In the genomic region with DNA sequence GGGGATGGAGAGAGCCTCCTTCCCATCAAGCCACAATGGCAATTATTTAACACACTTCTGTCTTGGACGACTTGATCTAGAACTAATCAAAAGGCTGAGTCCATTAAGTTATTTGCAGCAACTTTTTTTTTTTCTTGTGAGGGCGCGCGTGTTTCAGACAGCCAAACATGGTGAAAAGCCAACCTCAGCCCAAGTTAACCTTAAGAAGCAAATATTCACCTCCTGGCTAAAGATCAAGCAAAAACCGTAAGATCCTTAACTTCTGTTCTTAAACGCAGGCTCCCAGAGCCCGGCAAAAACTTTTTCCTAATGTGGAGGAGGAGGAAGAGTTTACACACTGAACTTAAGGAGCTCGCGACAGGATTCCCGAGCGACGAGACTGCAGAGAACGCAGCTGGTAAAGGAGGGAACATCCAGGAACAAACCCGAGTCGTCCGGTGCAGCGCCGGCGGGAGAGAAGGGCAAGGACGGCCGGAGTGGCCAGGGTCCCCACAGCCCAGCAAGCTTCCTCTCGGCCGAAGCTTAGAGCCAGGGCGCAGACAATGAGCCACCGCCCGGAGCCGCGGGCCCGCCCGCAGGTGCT, we compare ENCODE assay signal across 8 mouse cellular contexts. TPM values are rescaled to one million over a fixed set of nuclear protein-coding genes. Genes with fewer than 3 reads are reported as not detected.
DNase-seq lines count a peak whose midpoint lies in the region; ATAC-seq and TF ChIP-seq lines count a peak whose summit lies in the region.

No protein-coding gene starts in this region.

- peak overlapping the region; percentile 98 for H3K27ac ChIP-seq in testis, adult 2 months (ENCODE audit: control insufficient read depth, insufficient read depth, low read depth, low read length)
- H3K27ac ChIP-seq in forebrain, embryonic 15.5 days (replicated peaks), result peak overlapping the region; percentile 85
- H3K27ac ChIP-seq in kidney, embryonic 16.5 days (ENCODE audit: low read length), result peak overlapping the region; percentile 97
- peak overlapping the region; percentile 72 for H3K27ac ChIP-seq in macrophage

- H3K79me2 ChIP-seq in macrophage (ENCODE audit: inconsistent target), result peaks cover 52% of the 10 kb centered on the region

- peaks cover 5% of the 10 kb centered on the region for H3K4me1 ChIP-seq in testis, adult 2 months (ENCODE audit: control insufficient read depth, insufficient read depth, low read length)
- H3K4me1 ChIP-seq in forebrain, embryonic 15.5 days, result peaks cover 34% of the 10 kb centered on the region
- peaks cover 18% of the 10 kb centered on the region for H3K4me1 ChIP-seq in kidney, embryonic 16.5 days (ENCODE audit: insufficient read depth, low read length)

- H3K4me2 ChIP-seq in forebrain, embryonic 15.5 days (replicated peaks), result peak overlapping the region; percentile 62
- H3K4me2 ChIP-seq in kidney, embryonic 16.5 days (replicated peaks; ENCODE audit: low read depth, low read length), result peak overlapping the region; percentile 64

- WGBS in forebrain, embryonic 15.5 days, result under 1% methylated on average over 30 of the region's 30 CpGs
- under 1% methylated on average over 30 of the region's 30 CpGs for WGBS in kidney, embryonic 16.5 days
- under 1% methylated on average over 30 of the region's 30 CpGs for WGBS in macrophage (ENCODE audit: missing documents)

- H3K4me3 ChIP-seq in testis, adult 2 months (ENCODE audit: control insufficient read depth, low read depth, low read length), result peak overlapping the region; percentile 98
- peak overlapping the region; percentile 64 for H3K4me3 ChIP-seq in forebrain, embryonic 15.5 days
- peak overlapping the region; percentile 89 for H3K4me3 ChIP-seq in kidney, embryonic 16.5 days (ENCODE audit: low read length)
- peak overlapping the region; percentile 90 for H3K4me3 ChIP-seq in macrophage (ENCODE audit: inconsistent target)

- peak overlapping the region; percentile 80 for H3K9ac ChIP-seq in forebrain, embryonic 15.5 days (replicated peaks)
- H3K9ac ChIP-seq in kidney, embryonic 16.5 days (replicated peaks; ENCODE audit: low read length), result peak overlapping the region; percentile 98

- H3K36me3 ChIP-seq in testis, adult 2 months (ENCODE audit: control insufficient read depth, insufficient read depth, low read length), result no peaks in the 10 kb centered on the region
- H3K36me3 ChIP-seq in forebrain, embryonic 15.5 days, result peaks cover 12% of the 10 kb centered on the region
- peaks cover 3% of the 10 kb centered on the region; the same call in 1 of the 2 replicates for H3K36me3 ChIP-seq in kidney, embryonic 16.5 days (ENCODE audit: insufficient read depth, low read length)
- H3K36me3 ChIP-seq in macrophage (ENCODE audit: inconsistent target), result no peaks in the 10 kb centered on the region
- H3K36me3 ChIP-seq in splenic B cell, adult 2 months (ENCODE audit: control insufficient read depth, insufficient read depth, low read length, poor library complexity, severe bottlenecking), result no peaks in the 10 kb centered on the region

- no peak for ATAC-seq in forebrain, embryonic 15.5 days (replicated peaks)
- ATAC-seq in kidney, embryonic 16.5 days (ENCODE audit: low FRiP score, low TSS enrichment), result no peak

- TF ChIP-seq CTCF in testis, adult 2 months (IDR thresholded peaks at IDR 0.05; ENCODE audit: control insufficient read depth, insufficient read depth, insufficient replicate concordance, low read depth, low read length), result no peak

- H3K9me3 ChIP-seq in forebrain, embryonic 15.5 days, result no peaks in the 10 kb centered on the region
- H3K9me3 ChIP-seq in kidney, embryonic 16.5 days (ENCODE audit: low read length), result no peaks in the 10 kb centered on the region

- no peak for TF ChIP-seq POLR2A in testis, adult 2 months (IDR thresholded peaks at IDR 0.05; ENCODE audit: control insufficient read depth, low read depth, low read length)

- DNase-seq in adrenal gland, postnatal 10 days, result peak; percentile 17
- DNase-seq in adrenal gland, adult 18-20 months (ENCODE audit: low spot score in 2 of 2), result no peak
- DNase-seq in testis, postnatal 14 days (ENCODE audit: low spot score), result no peak
- peak; percentile 30 for DNase-seq in splenic B cell, adult 2 months (ENCODE audit: low read depth, low spot score)

- H3K27me3 ChIP-seq in testis, adult 2 months (ENCODE audit: control insufficient read depth, insufficient read depth, low read length), result no peaks in the 10 kb centered on the region
- H3K27me3 ChIP-seq in forebrain, embryonic 15.5 days, result no peaks in the 10 kb centered on the region
- no peaks in the 10 kb centered on the region for H3K27me3 ChIP-seq in kidney, embryonic 16.5 days (ENCODE audit: insufficient read depth, low read length)
- H3K27me3 ChIP-seq in splenic B cell, adult 2 months (ENCODE audit: control insufficient read depth, insufficient read depth, low read length, poor library complexity, severe bottlenecking), result no peaks in the 10 kb centered on the region

RNA-seq across cellular contexts. Expression of a gene that starts 0.6 kb away (rescaled TPM):
- 10 to 100 TPM; 47.5 to 50.3 TPM for total RNA-seq in adrenal gland, postnatal 10 days (2021)
- total RNA-seq in adrenal gland, adult 18-20 months (2021), result 10 to 100 TPM; 59.2 to 65.6 TPM
- polyA plus RNA-seq in testis, adult 2 months (2012; rRNA removed), result 6.9 and 7.3 TPM in 2 replicates
- polyA plus RNA-seq in forebrain, embryonic 15.5 days (2015; fragmentation: Nextera tagmentation; extraction: Ambion mirVana), result 45.4 and 46.1 TPM in 2 replicates
- polyA plus RNA-seq in kidney, embryonic 16.5 days (2015; fragmentation: Nextera tagmentation; extraction: Ambion mirVana), result 38.2 and 40.3 TPM in 2 replicates
- total RNA-seq in macrophage (2018; cell fraction: chromatin; rRNA removed), result 10 to 100 TPM; 53.5 to 97.8 (median 68.9) TPM
- total RNA-seq in macrophage (2018; cell fraction: cytosol; rRNA removed), result 100 to 1,000 TPM in 6 of 26 experiments, 10 to 100 TPM in 20; 70.5 to 112 (median 93.3) TPM
- 100 to 1,000 TPM in 7 of 26 experiments, 10 to 100 TPM in 19; 68.7 to 134 (median 81.3) TPM for total RNA-seq in macrophage (2018; cell fraction: nucleus; rRNA removed)
- polyA plus RNA-seq in macrophage (2018), result 58.5 to 99.5 TPM (median 73.3 TPM) in 3 replicates

RNA-seq across cellular contexts. Expression of a gene that starts 21.0 kb away (rescaled TPM):
- total RNA-seq in adrenal gland, postnatal 10 days (2021), result 10 to 100 TPM; 34.1 to 35.0 TPM
- total RNA-seq in adrenal gland, adult 18-20 months (2021), result 10 to 100 TPM; 29.2 to 30.3 TPM
- 7.6 and 8.5 TPM in 2 replicates for polyA plus RNA-seq in testis, adult 2 months (2012; rRNA removed)
- 130 TPM in 2 replicates for polyA plus RNA-seq in forebrain, embryonic 15.5 days (2015; fragmentation: Nextera tagmentation; extraction: Ambion mirVana)
- 130 and 136 TPM in 2 replicates for polyA plus RNA-seq in kidney, embryonic 16.5 days (2015; fragmentation: Nextera tagmentation; extraction: Ambion mirVana)
- total RNA-seq in macrophage (2018; cell fraction: chromatin; rRNA removed), result 10 to 100 TPM in 18 of 26 experiments, 1 to 10 TPM in 8; 2.5 to 31.8 (median 16.8) TPM
- total RNA-seq in macrophage (2018; cell fraction: cytosol; rRNA removed), result 10 to 100 TPM; 21.3 to 34.3 (median 27.7) TPM
- 10 to 100 TPM in 25 of 26 experiments, 1 to 10 TPM in 1; 9.8 to 41.6 (median 16.8) TPM for total RNA-seq in macrophage (2018; cell fraction: nucleus; rRNA removed)
- polyA plus RNA-seq in macrophage (2018), result 30.5 to 37.7 TPM (median 33.8 TPM) in 3 replicates

RNA-seq across cellular contexts. Expression of a gene that starts 21.1 kb away (rescaled TPM):
- total RNA-seq in adrenal gland, postnatal 10 days (2021), result 10 to 100 TPM; 10.8 to 11.2 TPM
- total RNA-seq in adrenal gland, adult 18-20 months (2021), result 1 to 10 TPM; 8.4 to 9.2 TPM
- polyA plus RNA-seq in testis, adult 2 months (2012; rRNA removed), result 33.5 and 33.9 TPM in 2 replicates
- 41.7 and 45.7 TPM in 2 replicates for polyA plus RNA-seq in forebrain, embryonic 15.5 days (2015; fragmentation: Nextera tagmentation; extraction: Ambion mirVana)
- 42.6 and 44.5 TPM in 2 replicates for polyA plus RNA-seq in kidney, embryonic 16.5 days (2015; fragmentation: Nextera tagmentation; extraction: Ambion mirVana)
- total RNA-seq in macrophage (2018; cell fraction: chromatin; rRNA removed), result 1 to 10 TPM in 13 of 26 experiments, under 1 TPM in 6, not detected in 7; 0.25 to 7.9 (median 1.3) TPM
- total RNA-seq in macrophage (2018; cell fraction: cytosol; rRNA removed), result 10 to 100 TPM in 8 of 26 experiments, 1 to 10 TPM in 18; 3.2 to 12.7 (median 8.2) TPM
- total RNA-seq in macrophage (2018; cell fraction: nucleus; rRNA removed), result 1 to 10 TPM in 21 of 26 experiments, under 1 TPM in 5; 0.69 to 7.5 (median 1.8) TPM
- 6.1 to 13.3 TPM (median 8.9 TPM) in 3 replicates for polyA plus RNA-seq in macrophage (2018)

Comparison
In these comparisons a context has a peak if more than half of its experiments do, and no peak if none do; other contexts are left out.
1. DNase-seq: peak in adrenal gland, postnatal 10 days (single experiment) and splenic B cell, adult 2 months (single experiment); none in adrenal gland, adult 18-20 months (0 of 2) and testis, postnatal 14 days (single experiment).
2. Peak in every context shown above with its lines, with median percentiles within 50 percentile points of each other: H3K27ac ChIP-seq and H3K4me3 ChIP-seq.